Mouse (Mus musculus) Muller cell, postnatal 12 days (primary cell): ENCODE data around the gene Nkiras1.
"Not testable (repeated sequence)": the region's sequence is repeated elsewhere in the genome, so short reads cannot be mapped to it uniquely, and the experiment has no call there.

Experiments used
- DNase-seq: peaks from one replicate; pipeline ENCODE4 v3.0.0-alpha.2; 2015; ENCODE audit errors: inconsistent ontology term

Nkiras1 gene

DNA sequence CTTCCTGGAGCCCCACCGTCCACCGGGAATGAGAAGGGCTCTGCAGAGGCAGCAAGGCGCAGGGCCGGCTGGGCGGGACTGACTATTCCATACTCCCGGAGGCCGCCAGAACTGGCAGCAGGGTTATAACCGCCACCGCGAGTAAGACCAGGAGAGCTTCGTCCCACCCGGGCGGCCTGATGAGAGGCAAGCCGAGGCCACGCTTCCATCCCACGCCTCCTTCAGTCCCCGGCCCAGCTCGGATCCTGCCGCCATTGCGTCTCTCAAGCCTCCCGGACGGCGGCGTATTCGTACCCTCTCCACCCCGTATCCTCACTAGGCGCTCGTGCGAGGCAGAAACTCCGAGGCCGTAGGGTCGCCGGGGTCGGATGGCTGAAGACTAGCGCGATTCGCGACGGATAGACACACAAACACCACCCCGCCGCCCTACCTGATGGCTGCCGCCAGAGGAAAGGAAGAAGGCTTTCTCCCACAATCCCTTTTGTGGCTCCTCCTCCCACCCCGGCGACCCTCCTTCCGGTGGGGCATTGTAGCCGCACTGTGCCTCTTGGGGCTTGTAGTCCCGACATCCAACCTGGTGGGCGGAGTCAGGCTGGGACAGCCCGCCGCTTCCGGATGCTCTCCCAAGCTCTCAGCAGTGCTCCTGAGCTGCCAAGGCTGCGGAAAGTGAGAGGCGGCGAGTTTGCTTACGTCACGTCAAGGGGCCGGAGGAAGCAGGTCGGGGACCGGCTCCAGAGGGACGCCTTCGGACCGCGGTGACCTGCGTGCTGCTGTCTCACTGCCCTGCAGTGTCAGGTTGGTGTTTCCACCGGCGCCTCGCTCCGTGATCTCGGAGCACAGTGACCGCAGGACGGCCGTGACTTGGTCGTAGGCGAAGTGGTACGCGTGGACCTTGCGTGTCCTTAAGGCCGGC lies at the start of gene Nkiras1, which contains the start of gene Rpl15:
Gene Nkiras1, plus strand, starts transcription at position 608 of the 913 bp plus-strand sequence.
Gene Rpl15, minus strand, starts transcription at position 863 of the 913 bp plus-strand sequence.
- DNase-seq = peak; percentile 99

DNA sequence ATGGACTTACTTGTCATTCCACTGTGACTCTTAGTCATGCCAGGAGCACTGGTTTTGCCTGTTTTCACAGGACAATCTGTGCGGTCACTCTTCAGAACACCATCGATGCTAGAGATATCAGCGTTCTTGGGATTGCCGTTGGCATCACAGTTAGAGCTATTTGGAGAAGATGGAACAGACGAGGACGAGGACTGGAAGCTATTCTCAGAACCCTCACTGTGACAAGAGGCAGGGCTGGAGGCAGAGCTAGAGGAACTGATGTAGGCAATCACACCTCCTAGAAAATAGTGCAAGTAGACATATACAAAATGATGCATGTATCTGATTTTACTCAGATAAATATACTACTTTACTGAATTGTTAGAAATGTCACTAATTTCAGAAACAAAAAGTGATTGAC lies 49.0 kb upstream of the Nkiras1 start:
- DNase-seq = no peak

- DNase-seq = not testable (repeated sequence)
These were observed 45.5 kb upstream of the Nkiras1 start for GRCm38 (mm10) chr14:18225431-18225830.

DNA sequence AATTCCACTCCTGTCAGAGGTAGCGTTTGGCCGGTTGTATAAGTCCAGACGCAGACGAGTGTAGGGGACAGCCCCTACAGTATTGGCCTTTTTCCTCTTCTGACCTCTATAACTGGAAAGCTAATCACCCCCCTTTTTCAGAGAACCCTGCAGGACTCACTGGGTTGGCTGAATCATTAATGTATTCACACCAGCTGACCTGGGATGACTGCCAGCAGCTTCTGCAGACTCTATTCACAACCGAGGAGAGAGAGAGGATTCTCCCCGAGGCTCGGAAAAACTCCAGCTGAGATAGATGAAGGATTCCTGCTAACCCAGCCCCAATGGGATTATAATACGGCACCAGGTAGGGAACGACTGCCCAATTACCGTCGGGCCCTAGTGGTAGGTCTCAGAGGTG lies 44.8 kb upstream of the Nkiras1 start:
- DNase-seq = peak; percentile 30

GRCm38 (mm10) chr14:18229751-18230150 lies 41.2 kb upstream of the Nkiras1 start:
- not testable (repeated sequence) for DNase-seq

- DNase-seq = not testable (repeated sequence)
These were observed 39.1 kb upstream of the Nkiras1 start for GRCm38 (mm10) chr14:18231866-18232265.

- DNase-seq = peak; percentile 12
These were observed 37.9 kb upstream of the Nkiras1 start for GRCm38 (mm10) chr14:18233076-18233475.

DNA sequence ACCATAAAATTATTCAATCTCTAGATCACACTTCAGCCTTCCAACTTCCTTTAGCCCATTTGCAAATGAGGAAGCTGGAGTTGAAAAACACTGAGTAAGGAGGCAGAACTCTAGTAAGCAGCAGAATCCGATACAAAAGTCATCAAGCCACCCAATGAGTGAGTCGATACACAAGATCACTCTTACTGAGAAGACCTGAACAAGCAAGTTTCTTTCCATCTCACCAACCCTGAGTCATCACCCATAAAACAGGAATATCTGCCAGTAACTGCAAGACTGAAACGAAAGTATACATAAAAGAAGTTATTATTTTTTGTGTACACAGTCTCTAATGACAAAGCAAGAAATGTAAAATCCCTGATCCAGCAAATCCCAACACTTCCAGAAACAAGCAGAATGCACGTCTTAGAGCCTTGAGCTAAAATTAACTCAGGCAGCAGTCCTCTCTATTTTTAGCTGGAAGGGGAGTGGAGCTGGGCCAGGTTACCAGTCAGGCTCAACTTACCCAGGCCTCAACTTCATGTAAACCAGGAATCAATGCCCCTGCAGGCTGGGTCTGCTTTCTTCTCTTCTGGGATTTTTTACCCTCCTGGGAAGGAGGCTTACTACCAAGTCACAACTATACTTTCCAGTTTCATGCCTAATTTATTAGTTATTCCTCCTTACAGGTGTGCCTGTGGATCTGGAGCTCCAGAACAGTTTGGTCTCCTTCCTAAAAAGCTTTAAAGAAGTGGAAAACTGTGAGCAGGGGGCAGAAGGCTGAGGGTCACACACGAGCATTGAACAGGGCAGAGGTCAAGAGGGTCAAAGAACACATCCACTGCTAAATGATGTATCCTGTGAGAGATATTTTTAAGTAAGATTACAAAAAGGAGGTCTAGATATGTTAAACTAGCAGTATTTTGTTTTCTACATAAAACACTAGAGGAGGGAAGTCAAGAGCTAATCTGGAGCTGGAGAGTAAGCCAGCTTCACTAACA lies 36.7 kb upstream of the Nkiras1 start:
- DNase-seq = peak; percentile 31

GRCm38 (mm10) chr14:18236496-18237235 lies 34.3 kb upstream of the Nkiras1 start:
- DNase-seq = not testable (repeated sequence)

GRCm38 (mm10) chr14:18237381-18237780 lies 33.6 kb upstream of the Nkiras1 start:
- no peak for DNase-seq

DNA sequence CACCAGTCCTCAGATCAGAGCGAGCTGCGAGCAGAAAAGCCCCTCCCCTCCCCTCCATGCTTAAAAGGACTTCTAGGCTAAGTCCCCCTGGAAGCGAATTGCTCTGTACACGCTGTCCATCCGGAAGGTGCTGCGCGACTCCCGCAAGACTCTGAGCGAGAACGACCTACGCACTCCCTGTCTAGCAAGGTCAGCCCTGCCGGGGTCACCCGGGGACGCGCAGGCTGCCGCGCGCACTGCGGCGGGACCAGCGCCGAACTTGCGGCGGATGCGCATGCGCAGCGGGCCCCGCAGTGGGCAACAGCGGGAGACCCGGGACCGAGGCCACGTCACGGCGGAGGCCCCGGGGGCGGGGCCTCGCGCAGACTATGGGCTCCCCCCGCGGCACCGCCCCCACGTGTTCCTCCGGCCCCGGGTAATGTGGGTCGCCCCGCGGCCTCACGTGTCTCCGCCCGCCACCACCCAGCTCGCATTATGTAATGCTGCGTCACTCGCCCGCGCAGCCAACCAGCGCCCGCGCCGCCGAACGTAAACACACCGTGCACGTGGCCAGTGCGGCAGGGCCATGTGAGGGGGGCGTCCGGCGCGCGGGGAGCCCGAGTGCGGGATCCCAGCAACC lies 32.7 kb upstream of the Nkiras1 start:
- peak; percentile 99 for DNase-seq

DNA sequence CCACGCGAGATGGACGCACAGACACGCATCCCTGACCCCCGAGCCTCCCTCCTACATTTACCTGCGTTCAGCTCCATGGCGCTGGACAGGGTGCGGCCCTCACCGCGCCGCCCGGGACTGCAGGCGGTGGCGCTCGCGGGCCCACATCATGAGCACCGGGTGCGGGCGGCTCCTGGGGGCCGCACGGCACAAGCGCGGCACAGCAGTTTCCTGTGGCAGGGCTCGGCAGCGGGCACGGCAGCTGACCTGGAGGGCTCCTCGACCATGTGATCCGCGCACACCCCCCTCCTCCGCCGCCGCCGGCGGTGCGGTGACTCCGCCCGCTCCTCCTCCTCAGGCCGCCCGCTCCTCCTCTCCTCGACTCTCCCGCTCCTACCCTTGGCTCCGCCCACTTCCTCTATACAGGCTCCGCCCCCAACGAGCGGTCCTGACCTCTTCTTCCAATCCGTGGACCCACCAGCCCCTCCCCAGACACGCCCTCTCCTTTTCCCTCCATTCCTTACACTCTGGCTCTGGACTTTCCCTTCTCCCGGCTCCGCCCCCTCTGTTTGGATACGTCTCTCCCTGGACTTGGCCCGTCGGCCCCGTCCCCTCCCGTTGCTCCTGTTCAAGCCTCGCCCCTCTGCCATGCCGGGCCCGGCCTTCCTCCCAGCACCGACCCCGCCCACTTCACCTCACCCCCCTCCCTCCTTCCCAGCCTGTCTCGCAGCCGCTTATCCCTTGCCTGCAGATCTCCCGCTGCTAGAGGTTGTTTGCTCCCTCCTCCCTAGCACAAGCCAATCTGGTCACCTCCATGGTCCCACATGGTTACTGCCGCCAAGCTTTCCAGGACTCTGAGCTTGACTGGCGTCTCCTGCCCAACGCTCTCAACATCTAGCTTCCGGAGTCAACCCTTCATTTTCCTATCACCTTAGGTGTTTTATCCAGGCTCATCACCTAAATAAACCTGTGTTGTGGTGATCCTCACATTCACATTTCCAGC lies 31.9 kb upstream of the Nkiras1 start, which contains the start of gene Nr1d2:
Gene Nr1d2, minus strand, starts transcription at position 378 of the 982 bp plus-strand sequence.
- peak; percentile 100 for DNase-seq

DNA sequence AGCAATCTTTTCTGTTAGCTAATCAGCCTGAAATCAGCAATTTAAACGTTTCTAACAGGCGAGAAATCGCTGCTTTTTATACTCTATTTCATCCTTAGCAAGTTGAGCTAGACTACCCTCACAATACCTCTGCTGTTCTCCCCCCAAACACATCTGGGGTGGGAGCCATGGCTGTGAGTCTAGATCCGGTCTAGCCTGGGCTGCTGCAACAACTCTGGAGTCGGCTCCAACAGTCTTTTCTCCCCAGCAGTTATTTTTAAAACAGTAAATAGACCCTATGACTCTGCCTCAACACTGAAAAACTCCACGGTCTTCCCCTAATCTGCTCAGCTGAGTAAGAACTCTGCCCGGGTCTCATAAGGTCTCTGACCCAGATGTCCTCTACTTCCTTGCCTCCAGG lies 30.8 kb upstream of the Nkiras1 start:
- no peak for DNase-seq

GRCm38 (mm10) chr14:18241786-18242185 lies 29.1 kb upstream of the Nkiras1 start:
- no peak for DNase-seq

DNA sequence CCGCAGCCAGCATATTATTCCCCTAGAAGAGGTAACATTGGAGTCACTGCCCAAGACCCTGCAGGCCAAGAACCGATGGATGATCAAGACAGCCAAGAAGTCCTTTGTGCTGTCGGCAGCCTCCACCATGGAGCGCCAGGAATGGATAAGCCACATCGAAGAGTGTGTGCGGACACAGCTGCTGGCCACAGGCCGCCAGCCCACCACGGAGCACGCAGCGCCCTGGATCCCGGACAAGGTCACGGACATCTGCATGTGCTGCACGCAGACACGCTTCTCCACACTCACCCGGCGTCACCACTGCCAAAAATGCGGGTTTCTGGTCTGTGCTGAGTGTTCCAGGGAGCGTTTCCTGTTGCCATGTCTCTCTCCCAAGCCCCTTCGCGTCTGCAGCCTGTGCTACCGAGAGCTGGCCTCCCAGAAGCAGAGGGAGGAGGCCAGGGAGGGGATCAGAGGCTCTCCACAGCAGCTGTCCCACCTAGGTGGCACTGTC lies 28.3 kb upstream of the Nkiras1 start:
- DNase-seq = no peak

DNA sequence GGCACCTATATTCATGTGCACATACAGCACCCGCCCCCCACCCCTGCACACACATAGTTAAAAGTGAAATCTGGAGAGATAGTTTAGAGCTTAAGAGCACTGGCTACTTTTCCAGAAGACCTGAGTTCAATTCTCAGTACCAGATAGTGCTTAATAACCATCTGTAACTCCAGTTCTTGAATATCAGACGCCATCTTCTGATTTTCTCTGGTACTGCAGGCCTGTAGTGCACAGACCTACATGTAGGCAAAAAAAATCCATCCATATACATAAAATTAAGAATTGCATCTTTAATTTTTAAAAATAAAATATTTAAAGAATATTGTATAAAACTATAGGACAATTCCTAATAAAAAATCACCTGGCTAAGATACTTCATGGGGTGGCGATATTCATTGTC lies 9.7 kb upstream of the Nkiras1 start:
- DNase-seq = no peak

- peak; percentile 71 for DNase-seq
These were observed 7.5 kb upstream of the Nkiras1 start for GRCm38 (mm10) chr14:18263427-18263826.

GRCm38 (mm10) chr14:18269947-18270528 lies 898 bp upstream of the Nkiras1 start:
- not testable (repeated sequence) for DNase-seq

GRCm38 (mm10) chr14:18271666-18272065 lies 730 bp downstream of the Nkiras1 start:
- DNase-seq = peak; percentile 19
